Mouse (Mus musculus) right cerebral cortex, postnatal 36 days (tissue): Measurements from ENCODE around the gene Chrna1.

Experiments used
- DNase-seq, 2 experiments: peaks; one replicate each; pipeline ENCODE4 v3.0.0; 2022; ENCODE audit warnings: low spot score in 2 of 2, mixed read lengths in 1 of 2

Gene Chrna1

DNA sequence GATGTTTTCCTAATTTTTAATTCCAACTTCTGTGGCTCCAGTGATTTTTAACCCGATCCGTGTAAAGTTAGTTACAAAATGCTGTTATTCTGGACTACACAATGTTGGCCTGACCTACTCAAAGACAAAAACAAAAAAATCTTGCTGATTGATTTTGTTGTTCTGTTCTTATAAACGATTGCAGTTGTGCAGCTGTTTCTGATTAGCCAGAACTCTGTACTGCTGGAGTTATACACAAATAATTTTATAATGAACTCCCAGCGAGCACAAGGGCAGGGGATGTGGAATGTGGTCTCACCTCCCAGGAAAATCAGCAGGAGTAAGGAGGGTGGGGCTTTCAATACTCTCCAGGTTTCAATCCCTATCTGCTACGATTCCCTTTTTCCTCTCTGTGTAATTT, 61.2 kb downstream of the Chrna1 start:
- no peak for DNase-seq

DNA sequence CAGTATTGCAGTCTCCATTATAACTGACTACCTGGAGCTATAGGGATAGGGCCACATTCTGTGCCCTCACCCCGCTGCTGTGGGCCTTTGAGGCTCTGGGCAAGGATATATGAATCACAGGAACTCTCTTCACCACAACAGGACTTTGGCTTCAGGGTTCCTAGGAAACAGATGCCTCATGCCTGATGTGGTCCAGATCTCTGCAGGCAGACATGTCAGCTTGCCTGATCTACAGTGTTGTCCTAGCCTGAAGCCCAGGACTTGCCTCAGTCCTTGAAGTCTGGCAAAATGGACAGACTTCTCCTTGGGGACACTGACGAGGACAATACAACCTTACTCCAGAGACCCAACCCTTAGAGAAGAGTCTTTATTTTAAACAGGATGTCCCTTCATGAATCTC, 61.8 kb downstream of the Chrna1 start:
- DNase-seq, result no peak

DNA sequence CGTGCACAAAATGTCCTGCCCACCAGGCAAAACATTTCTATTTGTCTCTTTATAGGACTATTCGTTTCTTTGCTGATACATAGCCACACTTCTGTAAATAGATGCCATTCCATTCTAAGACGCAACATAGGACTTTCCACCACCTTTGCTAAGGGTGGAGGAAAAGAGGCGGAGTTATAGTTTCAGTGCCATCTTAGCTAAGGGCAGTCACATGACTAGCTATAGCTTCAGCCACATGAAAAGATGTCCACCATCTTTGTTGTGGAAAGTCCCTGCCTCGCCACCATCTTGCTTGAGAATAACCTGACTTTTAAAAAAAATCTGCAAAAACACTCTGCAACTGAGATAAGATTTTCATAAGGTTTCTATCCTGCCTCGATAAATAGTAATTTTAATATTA, 66.0 kb downstream of the Chrna1 start:
- no peak for DNase-seq
